20 mouse cellular contexts compared by ENCODE assay signal in the genomic region with DNA sequence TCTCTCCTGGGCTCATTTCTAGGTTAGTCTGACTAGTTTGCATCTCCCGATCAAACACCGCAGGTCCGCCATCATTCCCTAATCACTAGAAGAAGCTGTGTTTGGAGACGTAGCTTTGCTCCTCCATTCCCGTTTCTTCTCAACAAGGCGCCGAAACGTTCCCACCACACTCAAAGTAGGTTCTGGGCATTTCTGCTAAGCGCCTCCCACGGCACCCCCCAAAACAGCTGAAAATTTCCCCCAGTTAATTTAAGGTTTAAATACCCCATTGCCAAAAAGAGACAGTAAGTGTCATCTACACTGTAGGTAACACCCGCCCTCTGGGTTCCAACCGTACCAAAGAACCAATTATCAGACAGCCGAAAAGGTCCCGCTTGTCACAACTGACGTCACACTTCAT. TPM values are rescaled to one million over a fixed set of nuclear protein-coding genes. Genes with fewer than 3 reads are reported as not detected.
DNase-seq lines count a peak whose midpoint lies in the region; ATAC-seq and TF ChIP-seq lines count a peak whose summit lies in the region.
"Had no signal": no experiment of that assay in that cellular context is flagged by ENCODE, and none has a peak within 500 bp of the region (broad histone marks: within the 10 kb centered on the region; RNA-seq: fewer than 3 reads in every experiment).

No protein-coding gene starts in this region.

- TF ChIP-seq EP300 in heart, adult 2 months (IDR thresholded peaks at IDR 0.05; ENCODE audit: insufficient read depth, low read depth, low read length): no peak

- H3K27ac ChIP-seq in heart, embryonic 10.5 days: no peak overlapping the region
- H3K27ac ChIP-seq in heart, adult 2 months: no peak overlapping the region
- H3K27ac ChIP-seq in kidney, embryonic 16.5 days (ENCODE audit: low read length): peak overlapping the region; percentile 96
- H3K27ac ChIP-seq in intestine, embryonic 15.5 days: no peak overlapping the region
- H3K27ac ChIP-seq: embryonic facial prominence, embryonic 13.5 days; layer of hippocampus, adult 2 months; midbrain, embryonic 10.5 days had no signal

- no peaks in the 10 kb centered on the region for H3K79me2 ChIP-seq in heart, adult 2 months (replicated peaks; ENCODE audit: control insufficient read depth, insufficient read depth, low read length)

- no peak for TF ChIP-seq POLR2A in heart, adult 2 months (IDR thresholded peaks at IDR 0.05; ENCODE audit: insufficient read depth, low read depth, low read length)

- H3K9ac ChIP-seq in heart, adult 2 months (ENCODE audit: low read depth, low read length): no peak overlapping the region
- H3K9ac ChIP-seq in kidney, embryonic 16.5 days (replicated peaks; ENCODE audit: low read length): peak overlapping the region; percentile 85
- no peak overlapping the region for H3K9ac ChIP-seq in intestine, embryonic 15.5 days
- H3K9ac ChIP-seq: embryonic facial prominence, embryonic 13.5 days had no signal

- no peak for TF ChIP-seq CTCF in heart, adult 2 months (IDR thresholded peaks at IDR 0.05)
- no peak for TF ChIP-seq CTCF in E14TG2a.4 (conservative IDR thresholded peaks at IDR 0.05; ENCODE audit: low read length)

- peak overlapping the region; percentile 55 for H3K4me3 ChIP-seq in heart, embryonic 10.5 days
- H3K4me3 ChIP-seq in heart, adult 2 months: no peak overlapping the region
- peak overlapping the region; percentile 76 for H3K4me3 ChIP-seq in kidney, embryonic 16.5 days (ENCODE audit: low read length)
- H3K4me3 ChIP-seq in E14TG2a.4 (replicated peaks; ENCODE audit: low read length): peak overlapping the region; percentile 82
- H3K4me3 ChIP-seq in intestine, embryonic 15.5 days (replicated peaks): peak overlapping the region; percentile 34; the same call in 1 of the 2 replicates
- H3K4me3 ChIP-seq: layer of hippocampus, adult 2 months had no signal

- peaks cover 97% of the 10 kb centered on the region for H3K27me3 ChIP-seq in heart, embryonic 10.5 days (ENCODE audit: insufficient read depth, poor library complexity, severe bottlenecking)
- H3K27me3 ChIP-seq in heart, adult 2 months (ENCODE audit: control insufficient read depth, insufficient read depth, low read length): peaks cover 15% of the 10 kb centered on the region
- H3K27me3 ChIP-seq in kidney, embryonic 16.5 days (ENCODE audit: insufficient read depth, low read length): peaks cover 58% of the 10 kb centered on the region
- peaks cover 95% of the 10 kb centered on the region for H3K27me3 ChIP-seq in E14TG2a.4 (ENCODE audit: insufficient read depth, low read length)
- peaks cover 92% of the 10 kb centered on the region for H3K27me3 ChIP-seq in intestine, embryonic 15.5 days (replicated peaks)

- no peak for ATAC-seq in kidney, embryonic 16.5 days (ENCODE audit: low FRiP score, low TSS enrichment)
- ATAC-seq in intestine, embryonic 15.5 days: no peak
- ATAC-seq: inflammation-experienced regulatory T-cells, adult 6 months had no signal

- H3K9me3 ChIP-seq in heart, embryonic 10.5 days: no peaks in the 10 kb centered on the region
- H3K9me3 ChIP-seq in kidney, embryonic 16.5 days (ENCODE audit: low read length): no peaks in the 10 kb centered on the region
- no peaks in the 10 kb centered on the region for H3K9me3 ChIP-seq in E14TG2a.4 (ENCODE audit: low read length)
- no peaks in the 10 kb centered on the region for H3K9me3 ChIP-seq in intestine, embryonic 15.5 days
- H3K9me3 ChIP-seq: embryonic facial prominence, embryonic 13.5 days; midbrain, embryonic 10.5 days had no signal

- H3K4me1 ChIP-seq in heart, embryonic 10.5 days: peaks cover 37% of the 10 kb centered on the region
- no peaks in the 10 kb centered on the region for H3K4me1 ChIP-seq in heart, adult 2 months (ENCODE audit: control insufficient read depth, insufficient read depth, low read length)
- peaks cover 41% of the 10 kb centered on the region for H3K4me1 ChIP-seq in kidney, embryonic 16.5 days (ENCODE audit: insufficient read depth, low read length)
- peaks cover 67% of the 10 kb centered on the region for H3K4me1 ChIP-seq in E14TG2a.4 (replicated peaks; ENCODE audit: low read depth, low read length)
- peaks cover 26% of the 10 kb centered on the region for H3K4me1 ChIP-seq in intestine, embryonic 15.5 days (replicated peaks)

- no peaks in the 10 kb centered on the region for H3K36me3 ChIP-seq in heart, embryonic 10.5 days
- no peaks in the 10 kb centered on the region for H3K36me3 ChIP-seq in heart, adult 2 months (ENCODE audit: control insufficient read depth, insufficient read depth, low read length)
- no peaks in the 10 kb centered on the region for H3K36me3 ChIP-seq in kidney, embryonic 16.5 days (ENCODE audit: insufficient read depth, low read length)
- H3K36me3 ChIP-seq in E14TG2a.4 (ENCODE audit: insufficient read depth, low read length): no peaks in the 10 kb centered on the region
- no peaks in the 10 kb centered on the region for H3K36me3 ChIP-seq in intestine, embryonic 15.5 days
- H3K36me3 ChIP-seq: embryonic facial prominence, embryonic 13.5 days; midbrain, embryonic 10.5 days had no signal

- peak overlapping the region; percentile 69 for H3K4me2 ChIP-seq in kidney, embryonic 16.5 days (replicated peaks; ENCODE audit: low read depth, low read length)
- H3K4me2 ChIP-seq in intestine, embryonic 15.5 days (replicated peaks): no peak overlapping the region

- intact Hi-C loops in heart, adult 2 months (cut with DNase I): loop anchor here (2.0 to 10.0 kb wide), 4 partner anchors 17 to 559 kb away; no protein-coding TSS in a partner anchor

- DNase-seq in heart, embryonic 10.5 days (ENCODE audit: low spot score): no peak
- DNase-seq in heart, adult 2 months: no peak
- DNase-seq in kidney, postnatal 14 days: no peak
- DNase-seq in urinary bladder, postnatal 10 days (ENCODE audit: low spot score): no peak
- no peak for DNase-seq in urinary bladder, postnatal 25 days (ENCODE audit: low spot score)
- DNase-seq: lung, postnatal 14 days had no signal

- 3% methylated on average over 15 of the region's 15 CpGs for WGBS in heart, embryonic 10.5 days
- 22% methylated on average over 15 of the region's 15 CpGs for WGBS in heart, adult 2 months
- whole genome bisulfite sequencing in kidney, embryonic 16.5 days: 3% methylated on average over 15 of the region's 15 CpGs
- 5% methylated on average over 15 of the region's 15 CpGs for WGBS in intestine, embryonic 15.5 days

RNA-seq across cellular contexts. Expression of gene Wt1, which starts 0.7 kb away (rescaled TPM):
- 36.5 and 41.9 TPM in 2 replicates for polyA plus RNA-seq in heart, embryonic 10.5 days (2016; fragmentation: Nextera tagmentation; extraction: Ambion mirVana)
- total RNA-seq in heart, adult 2 months (2021): 1 to 10 TPM; 4.2 to 5.7 TPM
- polyA plus RNA-seq in heart, adult 2 months (2012; rRNA removed): 6.5 and 7.6 TPM in 2 replicates
- polyA plus RNA-seq in kidney, embryonic 16.5 days (2015; fragmentation: Nextera tagmentation; extraction: Ambion mirVana): 124 and 142 TPM in 2 replicates
- 12.2 and 12.4 TPM in 2 replicates for polyA plus RNA-seq in intestine, embryonic 15.5 days (2015; fragmentation: Nextera tagmentation; extraction: Ambion mirVana)
- total RNA-seq: layer of hippocampus, adult 2 months; MEL had no signal
- polyA plus RNA-seq: C2C12; inflammation-experienced regulatory T-cells, adult 6 months; midbrain, embryonic 10.5 days had no signal

RNA-seq across cellular contexts. Expression of gene Gm11060, which starts 33.8 kb away (rescaled TPM):
- not detected in 2 replicates for polyA plus RNA-seq in heart, embryonic 10.5 days (2016; fragmentation: Nextera tagmentation; extraction: Ambion mirVana)
- not detected for total RNA-seq in heart, adult 2 months (2021)
- polyA plus RNA-seq in heart, adult 2 months (2012; rRNA removed): not detected in 2 replicates
- not detected in 2 replicates for polyA plus RNA-seq in kidney, embryonic 16.5 days (2015; fragmentation: Nextera tagmentation; extraction: Ambion mirVana)
- not detected in 2 replicates for polyA plus RNA-seq in intestine, embryonic 15.5 days (2015; fragmentation: Nextera tagmentation; extraction: Ambion mirVana)
- total RNA-seq: adrenal gland, postnatal 36 days; gastrocnemius, adult 18-20 months; heart, adult 18-20 months; layer of hippocampus, adult 2 months; liver, adult 2 months; MEL had no signal
- polyA plus RNA-seq: C2C12; embryonic facial prominence, embryonic 13.5 days; forebrain, embryonic 11.5 days; inflammation-experienced regulatory T-cells, adult 6 months; liver, adult 2 months; midbrain, embryonic 10.5 days had no signal
